Mouse (Mus musculus) limb, embryonic 11.5 days (tissue): Measurements from ENCODE around the gene Ipo5. TPM values are rescaled to one million over a fixed set of nuclear protein-coding genes. Genes with fewer than 3 reads are reported as not detected.

Source experiments
- ATAC-seq: fragments of 200-750 bp; cut with Nextera tagmentation; 2 replicates; pipeline ENCODE4 v1.8.0; 2017; ENCODE audit warnings: low read depth; ENCODE audit not compliant: insufficient number of reproducible peaks, low FRiP score, low TSS enrichment
- DNase-seq: peaks from one replicate; pipeline ENCODE4 v3.0.0-alpha.2; 2015; ENCODE audit warnings: low spot score
- H3K27ac ChIP-seq: fragments of 300-500 bp; sonication (generic); replicated peaks from 2 replicates; pipeline ENCODE4 v1.5.1; 2014; ENCODE audit warnings: low read depth, mild to moderate bottlenecking, low read length
- H3K27me3 ChIP-seq: fragments of 300-500 bp; sonication (generic); 2 replicates; pipeline ENCODE4 v1.6.1; 2014; ENCODE audit warnings: mild to moderate bottlenecking, low read length, mixed read lengths; ENCODE audit not compliant: control insufficient read depth, insufficient read depth
- H3K36me3 ChIP-seq: fragments of 300-500 bp; sonication (generic); 2 replicates; pipeline ENCODE4 v1.6.1; 2014; ENCODE audit warnings: mild to moderate bottlenecking, low read length, moderate library complexity, mixed read lengths; ENCODE audit not compliant: control insufficient read depth, insufficient read depth
- H3K4me1 ChIP-seq: fragments of 300-500 bp; sonication (generic); 2 replicates; pipeline ENCODE4 v1.6.1; 2014; ENCODE audit warnings: low read length, mixed read lengths; ENCODE audit not compliant: control insufficient read depth, insufficient read depth
- H3K4me2 ChIP-seq: fragments of 300-500 bp; sonication (generic); 2 replicates; pipeline ENCODE4 v1.6.1; 2014; ENCODE audit warnings: low read depth, mild to moderate bottlenecking, moderate library complexity; ENCODE audit not compliant: severe bottlenecking
- H3K4me3 ChIP-seq: fragments of 300-500 bp; sonication (generic); 2 replicates; pipeline ENCODE4 v1.5.1; 2014; ENCODE audit warnings: low read depth, low read length
- H3K9ac ChIP-seq: fragments of 300-500 bp; sonication (generic); 2 replicates; pipeline ENCODE4 v1.6.1; 2014; ENCODE audit warnings: mild to moderate bottlenecking, low read length
- H3K9me3 ChIP-seq: fragments of 300-500 bp; sonication (generic); 2 replicates; pipeline ENCODE4 v1.6.1; 2016; ENCODE audit warnings: low read length; ENCODE audit not compliant: control insufficient read depth
- WGBS: fragments of 180-500 bp; shearing (Covaris S2); extraction: QIAGEN DNeasy Blood & Tissue Kit; methylation state at CpG from one replicate; pipeline ENCODE4 v1.1.7; 2014; 5-methylcytosine and 5-hydroxymethylcytosine counted together
- polyA plus RNA-seq: library from polyadenylated mRNA; unstranded; fragments of >200 nt; fragmentation: Nextera tagmentation; extraction: Ambion mirVana; gene quantifications from 2 replicates; pipeline ENCODE4 v1.2.1, GENCODE M21; 2014

Ipo5 gene
- polyA plus RNA-seq, 1 experiment from 2014 or later: 131 TPM

GRCm38 (mm10) chr14:120909396-120909795 is 1.6 kb upstream of the Ipo5 start:
- H3K4me1 ChIP-seq: 0 out of 2 replicates have a peak, but pooled peaks cover 3% of the 10 kb centered on the region
- no peak overlapping the region for H3K4me2 ChIP-seq
- no peak for ATAC-seq
- H3K36me3 ChIP-seq: no peaks in the 10 kb centered on the region
- H3K9ac ChIP-seq: no peak overlapping the region
- no peak for DNase-seq
- H3K4me3 ChIP-seq: no peak overlapping the region
- H3K27me3 ChIP-seq: no peaks in the 10 kb centered on the region
- no peaks in the 10 kb centered on the region for H3K9me3 ChIP-seq
- WGBS: 70% methylated on average over 3 of the region's 3 CpGs
- H3K27ac ChIP-seq: no peak overlapping the region

GRCm38 (mm10) chr14:120910320-120910719 is 704 bp upstream of the Ipo5 start:
- Histone ChIP-seq H3K4me2 (peak overlapping the region; percentile 92), H3K9ac (peak overlapping the region; percentile 81)
- ATAC-seq: peak; percentile 82

GRCm38 (mm10) chr14:120911388-120911901 is 421 bp downstream of the Ipo5 start:
- H3K9me3 ChIP-seq: no peaks in the 10 kb centered on the region
- under 1% methylated on average over 61 of the region's 63 CpGs for WGBS
- H3K27ac ChIP-seq: peak overlapping the region; percentile 86
- H3K9ac ChIP-seq: peak overlapping the region; percentile 82
- DNase-seq: peak; percentile 68
- ATAC-seq: peak; percentile 4; the same call in 1 of the 2 replicates
- H3K4me3 ChIP-seq: peak overlapping the region; percentile 78
- H3K36me3 ChIP-seq: no peaks in the 10 kb centered on the region
- H3K27me3 ChIP-seq: no peaks in the 10 kb centered on the region
- 0 out of 2 replicates have a peak, but pooled peaks cover 3% of the 10 kb centered on the region for H3K4me1 ChIP-seq
- H3K4me2 ChIP-seq: peak overlapping the region; percentile 92

More at GRCm38 (mm10) chr14:120910320-120910719, 704 bp upstream of the Ipo5 start:
- Histone ChIP-seq H3K36me3 (no peaks in the 10 kb centered on the region), H3K27me3 (no peaks in the 10 kb centered on the region), H3K4me3 (peak overlapping the region; percentile 78), H3K27ac (0 out of 2 replicates have a peak overlapping the region, but pooled peaks have one; percentile 47), H3K4me1 (0 out of 2 replicates have a peak, but pooled peaks cover 3% of the 10 kb centered on the region), H3K9me3 (no peaks in the 10 kb centered on the region)
- WGBS: 0% methylated on average over 18 of the region's 18 CpGs
- no peak for DNase-seq

GRCm38 (mm10) chr14:120912090-120912710 is 1.2 kb downstream of the Ipo5 start:
- Histone ChIP-seq H3K9ac (peak overlapping the region; percentile 82; the same call in 1 of the 2 replicates), H3K27ac (no peak overlapping the region)
- DNase-seq: no peak

GRCm38 (mm10) chr14:120912916-120913315 is 1.9 kb downstream of the Ipo5 start:
- Histone ChIP-seq H3K36me3 (no peaks in the 10 kb centered on the region), H3K27ac (no peak overlapping the region), H3K4me3 (no peak overlapping the region), H3K27me3 (no peaks in the 10 kb centered on the region), H3K9me3 (no peaks in the 10 kb centered on the region), H3K4me2 (no peak overlapping the region; the same call in 1 of the 2 replicates), H3K4me1 (0 out of 2 replicates have a peak, but pooled peaks cover 3% of the 10 kb centered on the region), H3K9ac (no peak overlapping the region)
- 53% methylated on average over 7 of the region's 7 CpGs for WGBS
- ATAC-seq (no peak), DNase-seq (no peak)

More at GRCm38 (mm10) chr14:120912090-120912710, 1.2 kb downstream of the Ipo5 start:
- Histone ChIP-seq H3K9me3 (no peaks in the 10 kb centered on the region), H3K4me1 (0 out of 2 replicates have a peak, but pooled peaks cover 3% of the 10 kb centered on the region), H3K36me3 (no peaks in the 10 kb centered on the region), H3K27me3 (no peaks in the 10 kb centered on the region), H3K4me3 (peak overlapping the region; percentile 78), H3K4me2 (peak overlapping the region; percentile 92)
- ATAC-seq: no peak
- WGBS: 15% methylated on average over 11 of the region's 11 CpGs

GRCm38 (mm10) chr14:120921805-120922204 is 10.8 kb downstream of the Ipo5 start:
- H3K36me3 ChIP-seq: peaks cover 11% of the 10 kb centered on the region; the same call in 1 of the 2 replicates
- no peak for ATAC-seq
- no peak overlapping the region for H3K4me2 ChIP-seq
- DNase-seq: no peak
- H3K4me3 ChIP-seq: no peak overlapping the region
- no peak overlapping the region for H3K9ac ChIP-seq
- no peak overlapping the region for H3K27ac ChIP-seq
- 94% methylated on average over 4 of the region's 4 CpGs for WGBS
- no peaks in the 10 kb centered on the region for H3K27me3 ChIP-seq
- H3K4me1 ChIP-seq: no peaks in the 10 kb centered on the region
- no peaks in the 10 kb centered on the region for H3K9me3 ChIP-seq

- no peaks in the 10 kb centered on the region for H3K27me3 ChIP-seq
- ATAC-seq (no peak), DNase-seq (no peak)
- H3K9ac ChIP-seq: no peak overlapping the region
- H3K36me3 ChIP-seq: peaks cover 19% of the 10 kb centered on the region; the same call in 1 of the 2 replicates
- H3K27ac ChIP-seq: no peak overlapping the region
- H3K9me3 ChIP-seq: no peaks in the 10 kb centered on the region
- no peak overlapping the region for H3K4me3 ChIP-seq
- H3K4me1 ChIP-seq: no peaks in the 10 kb centered on the region
- 60% methylated on average over 4 of the region's 4 CpGs for WGBS
- H3K4me2 ChIP-seq: no peak overlapping the region
Measured at GRCm38 (mm10) chr14:120924044-120924443, 13.0 kb downstream of the Ipo5 start.

- peaks cover 22% of the 10 kb centered on the region; the same call in 1 of the 2 replicates for H3K36me3 ChIP-seq
- no peak for ATAC-seq
- H3K9ac ChIP-seq: no peak overlapping the region
- DNase-seq: no peak
- 92% methylated on average over 14 of the region's 14 CpGs for WGBS
- no peak overlapping the region for H3K4me2 ChIP-seq
- H3K9me3 ChIP-seq: no peaks in the 10 kb centered on the region
- no peak overlapping the region for H3K4me3 ChIP-seq
- no peak overlapping the region for H3K27ac ChIP-seq
- no peaks in the 10 kb centered on the region for H3K4me1 ChIP-seq
- no peaks in the 10 kb centered on the region for H3K27me3 ChIP-seq
Measured at GRCm38 (mm10) chr14:120925731-120926585, 14.9 kb downstream of the Ipo5 start.
